Mouse (Mus musculus) brain, embryonic 14.5 days (tissue): ENCODE measurements at regions not wholly inside any gene's neighbourhood (a gene's known extent, or its start where the extent isn't known, plus 50 kb on each side); places are given as distances from the start of the nearest gene placed in this dataset.

Experiments
- CTCF ChIP-seq: fragments of 200-500 bp; IDR thresholded peaks from 2 replicates; pipeline ENCODE4 v1.5.1; 2012; ENCODE audit warnings: inconsistent platforms, mild to moderate bottlenecking, moderate library complexity, borderline replicate concordance; ENCODE audit not compliant: insufficient read depth, insufficient read length; ENCODE audit errors: extremely low read depth
- POLR2A ChIP-seq: fragments of 200-500 bp; IDR thresholded peaks from 2 replicates; pipeline ENCODE4 v1.6.1; 2012; ENCODE audit warnings: mild to moderate bottlenecking, inconsistent platforms, borderline replicate concordance; ENCODE audit not compliant: poor library complexity, insufficient read depth, insufficient read length, severe bottlenecking; ENCODE audit errors: extremely low read depth

DNA sequence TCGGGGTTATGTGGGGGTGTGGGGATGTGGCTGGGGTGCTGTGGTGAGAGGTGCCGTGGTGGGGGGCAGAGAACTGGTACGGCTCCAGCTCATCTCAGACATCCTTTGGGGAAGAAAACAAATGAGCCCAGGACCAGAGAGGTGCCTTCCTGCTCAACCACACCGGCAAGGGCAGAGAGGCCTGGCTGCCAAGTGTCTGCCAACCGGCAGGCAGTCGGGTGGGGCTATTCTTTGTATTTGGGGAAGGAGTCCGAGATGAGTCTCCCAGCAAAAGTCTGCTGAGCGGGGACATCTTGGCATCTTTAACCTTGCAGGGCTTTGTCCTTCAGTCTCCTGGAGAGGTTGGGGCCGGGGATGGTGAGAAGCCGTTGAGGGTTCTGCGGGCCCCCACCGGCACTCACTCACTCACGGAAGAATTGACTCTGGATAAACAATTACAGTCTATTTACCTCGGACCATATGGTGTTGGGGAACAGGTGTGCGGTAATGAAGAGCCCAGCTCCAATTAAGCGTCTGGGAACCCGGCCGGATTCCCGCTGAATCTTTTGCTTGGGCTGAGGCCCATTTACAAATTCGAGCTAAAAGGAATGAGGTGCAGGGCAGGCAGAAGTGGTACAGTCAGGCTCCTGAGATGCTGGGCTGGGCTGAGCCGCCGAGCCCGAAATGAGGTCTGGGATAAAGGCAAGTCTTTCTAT is 108.7 kb upstream of the Sdk2 start:
- TF ChIP-seq POLR2A (no peak), CTCF (no peak)
